Mouse (Mus musculus) cerebellum, adult 8-10 months (tissue): ENCODE data around the gene Chchd6.

Experiments used
- DNase-seq: peaks from one replicate; pipeline ENCODE4 v3.0.0; 2022

Gene Chchd6

GRCm38 (mm10) chr6:89595018-89595776 is at the start of gene Chchd6:
Gene Chchd6 (minus strand): TSS chr6:89595652.
- peak; percentile 95 for DNase-seq

GRCm38 (mm10) chr6:89644271-89645075 is 49.0 kb upstream of the Chchd6 start:
- peak; percentile 69 for DNase-seq

GRCm38 (mm10) chr6:89643798-89644270 is 48.4 kb upstream of the Chchd6 start, which contains the start of gene Txnrd3:
Gene Txnrd3 (plus strand): TSS chr6:89643988.
- peak; percentile 76 for DNase-seq

- DNase-seq = peak; percentile 29
Measured at GRCm38 (mm10) chr6:89639025-89639424, 43.6 kb upstream of the Chchd6 start.

GRCm38 (mm10) chr6:89637977-89638376 is 42.5 kb upstream of the Chchd6 start:
- DNase-seq = no peak

- no peak for DNase-seq
Measured at GRCm38 (mm10) chr6:89634400-89634799, 38.9 kb upstream of the Chchd6 start.

GRCm38 (mm10) chr6:89633115-89633514 is 37.7 kb upstream of the Chchd6 start:
- DNase-seq = no peak

GRCm38 (mm10) chr6:89631809-89632562 is 36.5 kb upstream of the Chchd6 start:
- DNase-seq = peak; percentile 85

GRCm38 (mm10) chr6:89628045-89628785 is 32.8 kb upstream of the Chchd6 start:
- no peak for DNase-seq

GRCm38 (mm10) chr6:89622647-89623046 is 27.2 kb upstream of the Chchd6 start:
- DNase-seq = no peak

- DNase-seq = no peak
Measured at GRCm38 (mm10) chr6:89615373-89615755, 19.9 kb upstream of the Chchd6 start.

- DNase-seq = no peak
Measured at GRCm38 (mm10) chr6:89614596-89615372, 19.3 kb upstream of the Chchd6 start.

- DNase-seq = no peak
Measured at GRCm38 (mm10) chr6:89614107-89614471, 18.6 kb upstream of the Chchd6 start.

- no peak for DNase-seq
Measured at GRCm38 (mm10) chr6:89613336-89614106, 18.1 kb upstream of the Chchd6 start.

GRCm38 (mm10) chr6:89607999-89608398 is 12.5 kb upstream of the Chchd6 start:
- no peak for DNase-seq

GRCm38 (mm10) chr6:89606096-89606495 is 10.6 kb upstream of the Chchd6 start:
- DNase-seq = no peak

GRCm38 (mm10) chr6:89596510-89596909 is 1.1 kb upstream of the Chchd6 start:
- no peak for DNase-seq

- DNase-seq = no peak
Measured at GRCm38 (mm10) chr6:89595777-89596146, 310 bp upstream of the Chchd6 start.

- no peak for DNase-seq
Measured at GRCm38 (mm10) chr6:89592016-89592415, 3.4 kb downstream of the Chchd6 start.

- no peak for DNase-seq
Measured at GRCm38 (mm10) chr6:89591531-89591930, 3.9 kb downstream of the Chchd6 start.

- no peak for DNase-seq
Measured at GRCm38 (mm10) chr6:89585696-89586095, 9.8 kb downstream of the Chchd6 start.
